Mouse (Mus musculus) skeletal muscle tissue, adult 2 months (tissue): ENCODE data around the gene Abca1.
A peak's percentile ranks its signal among the peaks of the same experiment; 100 is the strongest.

ENCODE experiments used
- DNase-seq: peaks from one replicate; pipeline ENCODE4 v3.0.0-alpha.2; 2012; ENCODE audit warnings: low read depth, low spot score

Abca1 gene

DNA sequence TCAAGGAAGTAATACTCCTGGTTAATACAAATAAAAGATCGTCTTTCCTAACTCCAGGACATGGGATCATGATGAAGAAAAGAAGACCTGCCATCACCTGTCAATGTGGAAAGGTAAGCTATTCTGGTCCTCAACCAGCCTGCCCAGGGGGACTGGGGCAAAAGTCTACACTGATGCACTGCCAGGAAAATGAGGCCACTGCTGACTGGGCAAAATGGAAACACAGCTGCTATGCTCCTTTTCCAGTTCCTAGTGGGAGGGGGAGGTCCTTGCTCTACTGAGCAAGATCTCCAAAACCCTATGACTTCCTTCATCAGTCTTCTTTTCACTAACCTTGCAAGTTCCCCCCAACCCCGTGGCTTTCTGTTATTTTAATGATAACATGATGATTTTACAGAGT is 73.1 kb downstream of the Abca1 start:
- no peak for DNase-seq

DNA sequence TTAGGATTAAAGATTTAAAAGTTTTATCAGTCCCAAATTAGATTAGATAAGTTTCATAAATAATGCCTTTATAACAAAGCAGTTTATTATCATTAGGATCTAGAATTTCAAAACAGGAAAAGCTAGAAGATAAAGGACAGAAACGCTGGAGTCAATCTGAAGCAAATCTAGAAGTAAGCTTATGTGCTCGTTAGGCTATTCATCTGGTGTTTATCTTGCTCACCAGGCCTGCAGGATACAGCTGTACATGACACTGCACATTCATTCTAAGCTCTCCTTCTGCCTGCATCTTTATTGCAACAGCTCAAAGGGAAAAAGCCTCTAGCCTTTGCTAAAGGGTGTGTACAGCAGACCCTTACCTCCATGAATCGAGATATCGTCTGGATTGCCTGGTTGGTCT is 74.1 kb downstream of the Abca1 start:
- DNase-seq, result no peak

DNA sequence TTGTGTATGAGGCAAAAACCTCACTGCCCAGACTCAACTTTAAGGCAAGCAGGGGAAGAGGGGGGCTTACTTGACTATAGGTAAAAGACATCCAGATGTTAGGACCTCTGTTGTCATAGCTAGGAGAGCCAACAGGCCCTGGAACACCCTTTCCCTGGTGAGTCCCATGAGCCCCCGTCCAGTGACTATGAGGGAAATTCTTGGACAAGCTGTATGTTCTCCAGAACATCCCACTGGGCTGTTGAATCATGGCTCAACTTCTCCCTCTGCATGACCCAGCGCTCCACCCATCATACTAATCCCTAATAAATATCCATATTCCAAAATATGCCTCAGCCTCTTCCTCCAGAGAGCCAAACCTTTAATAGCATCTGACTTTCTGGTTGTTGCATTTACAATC is 76.6 kb downstream of the Abca1 start:
- peak; percentile 74 for DNase-seq

GRCm38 (mm10) chr4:53082451-53082850 is 77.2 kb downstream of the Abca1 start:
- peak; percentile 59 for DNase-seq

- DNase-seq, result no peak
These were observed 77.8 kb downstream of the Abca1 start for GRCm38 (mm10) chr4:53081851-53082250.

- no peak for DNase-seq
These were observed 79.4 kb downstream of the Abca1 start for GRCm38 (mm10) chr4:53080290-53080689.

- DNase-seq, result no peak
These were observed 80.8 kb downstream of the Abca1 start for GRCm38 (mm10) chr4:53078793-53079310.

DNA sequence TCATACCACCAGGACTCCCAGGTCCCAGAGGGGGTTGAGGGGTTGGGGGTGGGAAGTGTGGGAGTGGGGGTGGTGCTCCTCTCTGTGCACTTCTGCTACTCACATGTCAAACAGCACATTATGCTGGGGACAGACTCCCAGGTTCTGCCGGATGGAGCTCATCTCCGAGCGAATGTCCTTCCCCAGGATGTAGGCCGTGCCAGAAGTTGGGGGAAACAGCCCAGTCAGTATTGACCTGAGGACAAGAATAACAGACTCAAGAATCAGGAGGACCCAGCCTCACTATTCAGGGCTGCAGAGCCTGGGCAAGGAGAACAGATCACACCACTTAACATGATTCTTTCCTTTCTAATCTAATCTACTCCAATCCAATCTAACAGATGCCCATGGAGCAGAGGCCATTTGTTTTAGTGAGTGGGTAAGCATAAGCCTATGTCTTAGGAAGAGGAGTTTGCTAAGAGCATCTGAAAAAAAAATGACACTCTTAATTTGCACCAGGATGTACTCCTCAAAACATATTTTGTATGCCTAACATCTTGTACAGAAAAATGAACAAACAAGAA is 82.8 kb downstream of the Abca1 start:
- DNase-seq, result no peak

GRCm38 (mm10) chr4:53073025-53073424 is 86.7 kb downstream of the Abca1 start:
- no peak for DNase-seq

- DNase-seq, result no peak
These were observed 97.2 kb downstream of the Abca1 start for GRCm38 (mm10) chr4:53062301-53063008.

DNA sequence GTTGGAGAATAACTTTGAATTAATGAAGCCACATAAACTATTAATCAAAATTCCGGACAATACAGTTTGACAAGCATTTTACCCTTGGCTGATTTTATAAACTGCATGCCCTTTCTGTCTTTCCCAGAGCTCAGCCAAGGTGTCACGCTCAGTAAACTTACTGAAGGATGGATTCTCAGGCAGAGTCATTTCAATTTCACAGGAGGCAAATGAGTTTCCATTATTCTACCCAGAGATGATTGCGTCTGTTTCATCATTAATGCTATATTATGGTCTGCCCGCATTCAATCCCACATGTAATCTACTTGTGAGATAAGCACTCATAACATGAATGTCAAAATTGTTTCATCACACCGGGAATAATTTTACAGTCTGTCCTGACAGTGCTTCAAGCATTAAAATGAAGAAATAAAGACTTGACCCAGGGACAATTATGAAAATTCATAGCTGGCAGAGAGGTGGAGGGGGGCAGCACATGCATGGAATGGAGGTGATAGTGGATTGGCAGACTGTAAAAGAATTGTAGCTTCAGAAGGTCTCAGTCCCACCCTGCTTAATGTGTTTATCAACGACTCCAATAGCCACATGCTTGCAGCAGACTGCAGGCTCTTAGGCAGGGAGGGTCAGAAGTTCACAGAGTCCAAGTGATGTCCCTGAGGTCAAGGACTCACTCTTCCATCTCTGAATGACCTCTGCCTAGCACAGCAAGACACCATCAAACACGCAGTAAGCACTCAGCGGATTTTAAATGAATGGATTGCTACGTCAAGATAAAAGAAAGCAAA is 113.3 kb downstream of the Abca1 start:
- DNase-seq, result no peak

DNA sequence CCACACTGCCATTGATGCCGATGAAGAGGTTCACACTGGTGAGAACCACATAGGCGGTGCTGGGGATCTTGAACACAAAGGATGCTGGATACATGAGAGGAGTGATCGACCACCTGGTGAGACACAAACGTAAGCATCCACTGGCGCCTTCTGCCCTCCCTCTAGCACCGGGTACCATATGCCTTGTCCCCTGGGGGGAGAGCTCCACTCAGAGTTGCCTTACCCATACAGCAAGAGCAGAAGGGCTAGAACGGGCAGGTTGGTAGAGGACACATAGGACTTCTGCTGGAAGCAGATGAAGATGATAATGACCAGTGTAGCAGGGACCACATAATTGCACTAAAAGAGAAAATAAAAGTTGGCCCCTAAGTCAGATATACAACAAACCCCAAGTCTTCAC is 113.9 kb downstream of the Abca1 start:
- no peak for DNase-seq

DNA sequence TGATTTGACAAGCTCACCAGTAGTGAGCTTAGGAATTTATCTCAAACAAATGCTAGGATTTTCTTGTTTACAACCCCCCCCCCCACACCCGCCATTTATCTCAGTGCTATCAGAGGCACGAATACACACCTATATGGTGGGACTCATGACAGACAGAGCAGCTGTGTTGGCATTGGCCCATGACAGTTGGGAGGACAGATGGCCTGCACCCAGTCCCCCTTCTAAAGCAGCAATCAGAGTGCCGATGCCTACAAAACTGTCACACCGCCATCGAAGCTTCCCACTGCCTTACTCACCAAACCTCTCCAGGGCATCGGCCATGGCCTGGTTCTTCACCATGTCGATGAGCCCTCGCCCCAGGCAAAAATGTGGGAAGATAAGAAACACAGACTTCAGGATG is 115.9 kb downstream of the Abca1 start:
- no peak for DNase-seq

- no peak for DNase-seq
These were observed 129.3 kb downstream of the Abca1 start for GRCm38 (mm10) chr4:53030326-53030948.

DNA sequence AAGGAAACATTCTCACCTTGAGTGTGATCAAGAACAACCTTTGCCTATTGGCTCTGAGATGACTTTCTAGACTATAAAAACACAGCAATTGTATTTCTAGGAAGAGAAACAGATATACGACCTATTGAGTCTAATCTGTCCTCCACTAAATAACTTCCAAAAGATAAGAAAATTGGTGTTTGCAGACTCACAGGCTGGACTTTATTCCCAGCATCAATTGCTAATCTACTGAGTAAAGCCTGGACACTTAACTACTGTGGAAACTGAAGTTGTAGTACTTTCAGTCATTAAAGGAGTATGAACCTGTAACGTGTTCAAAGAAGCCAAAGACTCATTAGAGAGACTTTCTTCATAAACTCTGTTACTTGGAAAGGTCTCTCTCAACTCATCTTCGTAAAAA is 131.9 kb downstream of the Abca1 start:
- no peak for DNase-seq

GRCm38 (mm10) chr4:53024397-53024796 is 135.3 kb downstream of the Abca1 start:
- no peak for DNase-seq

GRCm38 (mm10) chr4:53023189-53023925 is 136.3 kb downstream of the Abca1 start:
- DNase-seq, result no peak

GRCm38 (mm10) chr4:53018392-53018791 is 141.3 kb downstream of the Abca1 start:
- no peak for DNase-seq

DNA sequence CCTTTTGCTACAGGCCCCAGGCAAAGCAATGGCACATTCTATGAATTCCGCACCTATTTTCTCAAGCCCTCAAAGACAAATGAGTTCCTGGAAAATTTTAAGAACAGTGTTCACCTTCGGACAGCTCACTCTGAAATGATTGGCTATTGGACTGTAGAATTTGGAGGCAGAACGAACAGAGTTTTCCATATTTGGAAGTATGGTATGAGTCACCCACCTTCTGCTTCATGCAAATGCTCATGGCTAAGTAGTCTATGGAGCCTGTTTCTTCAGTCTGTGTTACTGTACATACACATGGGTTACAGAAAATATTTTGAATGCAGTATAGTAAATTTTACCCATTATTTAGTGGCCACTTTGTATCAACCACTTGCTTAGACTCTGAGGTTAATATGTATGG is 144.7 kb downstream of the Abca1 start:
- DNase-seq, result no peak

- no peak for DNase-seq
These were observed 145.3 kb downstream of the Abca1 start for GRCm38 (mm10) chr4:53014421-53014820.

GRCm38 (mm10) chr4:53011732-53012361 is 147.8 kb downstream of the Abca1 start, which contains the start of gene Nipsnap3b:
Gene Nipsnap3b, plus strand, starts transcription at chr4:53011880.
- DNase-seq, result peak; percentile 92
